Mouse (Mus musculus) kidney, postnatal 10 days (tissue): ENCODE results near the gene Pi4ka.

Source experiments
- DNase-seq: peaks from one replicate; pipeline ENCODE4 v3.0.0; 2021; ENCODE audit warnings: mixed read lengths

Gene Pi4ka

GRCm38 (mm10) chr16:17271124-17271523 lies 135.0 kb downstream of the Pi4ka start:
- DNase-seq, result peak; percentile 71

GRCm38 (mm10) chr16:17269872-17270271 lies 136.2 kb downstream of the Pi4ka start:
- no peak for DNase-seq

GRCm38 (mm10) chr16:17267937-17268336 lies 138.2 kb downstream of the Pi4ka start:
- no peak for DNase-seq

GRCm38 (mm10) chr16:17266113-17266512 lies 140.0 kb downstream of the Pi4ka start:
- DNase-seq, result no peak

- DNase-seq, result no peak
Observed at GRCm38 (mm10) chr16:17261341-17261740, 144.8 kb downstream of the Pi4ka start.

GRCm38 (mm10) chr16:17258917-17259316 lies 147.2 kb downstream of the Pi4ka start:
- DNase-seq, result no peak

- DNase-seq, result no peak
Observed at GRCm38 (mm10) chr16:17257359-17257821, 148.7 kb downstream of the Pi4ka start.

- no peak for DNase-seq
Observed at GRCm38 (mm10) chr16:17255270-17255669, 150.8 kb downstream of the Pi4ka start.

- DNase-seq, result peak; percentile 39
Observed at GRCm38 (mm10) chr16:17254005-17254597, 152.0 kb downstream of the Pi4ka start.

GRCm38 (mm10) chr16:17252841-17253240 lies 153.3 kb downstream of the Pi4ka start:
- no peak for DNase-seq

- no peak for DNase-seq
Observed at GRCm38 (mm10) chr16:17252086-17252726, 153.9 kb downstream of the Pi4ka start.

GRCm38 (mm10) chr16:17251539-17251938 lies 154.6 kb downstream of the Pi4ka start:
- peak; percentile 91 for DNase-seq

GRCm38 (mm10) chr16:17249135-17249534 lies 157.0 kb downstream of the Pi4ka start:
- DNase-seq, result no peak

- peak; percentile 75 for DNase-seq
Observed at GRCm38 (mm10) chr16:17247727-17248126, 158.4 kb downstream of the Pi4ka start.

GRCm38 (mm10) chr16:17244996-17245395 lies 161.1 kb downstream of the Pi4ka start:
- no peak for DNase-seq

GRCm38 (mm10) chr16:17243731-17244130 lies 162.4 kb downstream of the Pi4ka start:
- DNase-seq, result no peak

- no peak for DNase-seq
Observed at GRCm38 (mm10) chr16:17239409-17239808, 166.7 kb downstream of the Pi4ka start.

- DNase-seq, result no peak
Observed at GRCm38 (mm10) chr16:17237634-17238033, 168.5 kb downstream of the Pi4ka start.

- DNase-seq, result peak; percentile 48
Observed at GRCm38 (mm10) chr16:17234916-17235665, 171.0 kb downstream of the Pi4ka start.

GRCm38 (mm10) chr16:17234499-17234895 lies 171.6 kb downstream of the Pi4ka start:
- DNase-seq, result peak; percentile 44

GRCm38 (mm10) chr16:17233702-17234498 lies 172.2 kb downstream of the Pi4ka start:
- DNase-seq, result peak; percentile 62

- peak; percentile 98 for DNase-seq
Observed at GRCm38 (mm10) chr16:17232794-17233701, 173.1 kb downstream of the Pi4ka start, which contains the start of gene Hic2. TSS of gene Hic2 (plus strand) at chr16:17233572.
